Mouse (Mus musculus) gastrocnemius, postnatal 36 days (tissue): Measurements from ENCODE around the gene Zfhx3. TPM values are rescaled to one million over a fixed set of nuclear protein-coding genes. Genes with fewer than 3 reads are reported as not detected.

Source experiments
- DNase-seq, 2 experiments: peaks; one replicate each; pipeline ENCODE4 v3.0.0; 2022
- intact Hi-C: fragments of 180-260 bp; cut with DNase I; formaldehyde crosslinking; loops from one replicate; pipeline ENCODE4 v1.15.1; 2025
- microRNA-seq, 2 experiments: library from miRNA; unstranded; fragments of <30 nt; microRNA quantifications; one replicate each; pipeline ENCODE4 v1.2.0; 2021
- total RNA-seq, 2 experiments: library from RNA; stranded (reverse); gene quantifications; 2 replicates each; pipeline ENCODE4 v1.2.3; 2021

Zfhx3 gene
- total RNA-seq, 2 experiments from 2014 or later = 12.7 to 13.4 TPM

DNA sequence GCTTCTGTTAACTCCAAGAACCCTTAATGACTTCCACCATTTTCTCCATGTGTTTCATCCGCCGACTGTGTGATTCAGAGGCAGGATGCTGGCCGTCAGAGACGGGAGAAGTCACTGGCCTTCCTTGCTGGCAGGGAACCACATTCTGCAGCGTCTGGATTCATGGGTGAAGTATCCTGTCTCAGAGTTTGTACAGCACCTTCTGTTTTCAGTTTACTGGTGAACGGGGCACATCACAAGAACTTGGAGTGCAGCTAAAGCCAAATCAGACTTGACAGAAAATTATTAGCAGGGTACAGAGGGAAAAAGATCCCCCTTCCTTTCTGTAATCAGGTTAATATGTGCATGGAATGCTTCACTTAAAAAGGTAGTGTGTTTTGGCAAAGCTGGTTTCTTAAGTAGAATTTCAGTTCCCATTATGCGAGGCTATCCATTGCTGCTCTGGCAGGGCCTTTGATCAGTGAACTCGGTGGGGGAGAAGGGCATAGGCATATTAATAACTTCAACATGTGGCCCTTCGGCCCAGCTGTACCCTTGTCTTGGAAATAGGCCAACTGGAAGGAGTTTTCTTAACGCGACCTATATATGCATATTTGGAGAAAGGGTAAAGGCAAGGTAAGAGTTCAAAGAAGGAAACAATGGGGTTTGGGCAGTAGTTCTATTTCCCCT, 1035.4 kb downstream of the Zfhx3 start:
- intact Hi-C loops = no loop called here
- DNase-seq = peak in 1 of 2 experiments; percentile 35

DNA sequence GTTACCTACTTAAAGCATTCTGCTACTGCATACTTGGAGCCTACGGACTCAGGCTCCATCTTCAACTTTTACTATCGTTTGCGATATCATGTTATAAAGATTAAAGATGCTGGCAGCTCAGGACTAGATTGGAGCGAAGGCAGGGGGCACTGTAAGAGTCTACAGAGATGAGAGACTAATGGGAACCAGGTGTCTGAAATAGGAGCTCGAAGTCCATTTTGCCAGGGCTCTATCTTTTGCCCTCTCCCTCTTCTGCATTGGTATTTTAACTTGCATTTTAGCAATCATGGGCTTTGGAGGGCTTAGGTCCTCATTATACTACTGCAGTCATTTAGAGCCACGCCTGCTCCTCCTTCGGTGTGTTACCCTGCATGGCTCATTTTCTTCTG, 1035.9 kb downstream of the Zfhx3 start:
- DNase-seq = no peak
- intact Hi-C loops = no loop called here

DNA sequence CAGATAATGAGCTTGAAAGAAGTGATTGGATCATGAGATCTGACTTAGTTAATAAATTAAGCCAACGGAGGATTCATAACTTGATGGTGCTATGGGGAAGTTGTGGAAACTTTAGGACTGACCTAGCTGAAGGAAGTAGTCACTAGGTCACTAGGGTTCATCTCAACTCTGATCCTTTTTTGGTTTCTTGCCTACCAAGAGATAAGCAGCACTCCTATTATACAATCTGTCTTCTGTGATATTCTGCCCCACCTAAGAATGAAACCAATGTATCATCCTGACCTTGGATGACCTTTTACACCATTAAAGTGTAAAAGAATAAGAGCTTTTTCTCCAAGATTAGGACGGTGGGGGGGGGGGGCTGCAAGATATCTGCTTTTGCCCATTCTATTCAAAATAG, 1042.5 kb downstream of the Zfhx3 start:
- intact Hi-C loops = no loop called here
- DNase-seq = no peak

DNA sequence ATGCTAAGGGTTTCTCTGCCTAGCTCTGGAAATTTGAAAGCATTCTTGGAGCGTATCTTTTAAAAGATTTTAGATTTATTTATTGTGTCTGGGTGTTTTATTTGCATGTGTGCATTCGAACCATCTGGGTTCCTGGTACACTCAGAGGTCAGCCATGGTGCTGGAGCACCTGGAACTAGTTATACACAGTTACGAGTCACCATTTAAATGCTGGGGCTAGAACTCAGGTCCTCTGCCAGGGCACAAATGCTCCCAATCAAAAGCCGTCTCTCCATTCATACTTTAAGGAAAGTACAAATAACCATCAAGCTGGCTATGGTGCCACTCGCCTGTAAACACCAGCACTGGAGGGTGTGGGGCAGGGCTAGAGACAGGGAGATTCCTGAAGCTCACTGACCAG, 1047.4 kb downstream of the Zfhx3 start:
- no peak for DNase-seq
- intact Hi-C loops = no loop called here

DNA sequence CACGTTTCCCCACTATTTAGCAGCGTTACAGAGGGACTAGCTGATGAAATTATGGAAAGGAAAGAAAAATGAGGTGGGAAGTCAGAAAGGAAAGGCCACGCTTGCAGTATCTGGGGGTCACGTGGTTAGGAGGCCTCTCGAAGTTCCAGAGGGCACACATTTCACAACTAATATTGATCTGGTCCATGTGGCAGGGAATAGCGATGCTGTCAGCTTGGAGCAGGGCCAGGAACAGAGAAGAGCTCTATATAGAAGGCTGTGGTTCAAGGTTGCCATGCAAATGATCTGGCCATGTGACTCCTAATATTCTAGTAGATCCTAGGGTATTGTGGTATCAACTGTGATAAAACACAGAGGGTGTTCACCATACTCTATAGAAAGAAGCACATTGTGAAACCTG, 1048.1 kb downstream of the Zfhx3 start:
- intact Hi-C loops = no loop called here
- DNase-seq = no peak

DNA sequence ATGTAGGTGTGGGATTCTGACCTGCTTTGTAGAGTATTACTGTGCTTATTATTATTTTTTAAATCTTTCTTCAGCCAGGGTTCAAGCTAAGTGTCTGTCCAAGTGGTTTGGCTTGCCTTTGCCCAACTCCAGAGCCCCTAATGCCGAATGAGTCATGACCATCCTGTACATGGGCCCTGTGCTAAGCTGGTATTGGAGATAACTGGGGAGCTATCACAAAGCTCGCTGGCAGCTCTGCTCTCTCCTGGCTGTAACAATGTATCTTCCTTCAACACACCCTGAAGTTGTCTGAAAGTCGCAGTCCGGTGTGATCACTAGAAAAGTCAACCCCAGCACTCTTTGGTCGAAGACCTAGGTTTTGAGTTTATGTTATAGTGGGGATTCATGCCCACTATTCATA, 1049.0 kb downstream of the Zfhx3 start:
- DNase-seq = no peak
- intact Hi-C loops = no loop called here

- intact Hi-C loops = no loop called here
- DNase-seq = no peak
Measured at GRCm38 (mm10) chr8:108993718-108994117, 1051.3 kb downstream of the Zfhx3 start.

GRCm38 (mm10) chr8:108994187-108994586, 1051.7 kb downstream of the Zfhx3 start:
- intact Hi-C loops = no loop called here
- DNase-seq = no peak

- intact Hi-C loops = no loop called here
- DNase-seq = no peak
Measured at GRCm38 (mm10) chr8:108994880-108995279, 1052.4 kb downstream of the Zfhx3 start.

GRCm38 (mm10) chr8:108997334-108997733, 1054.9 kb downstream of the Zfhx3 start:
- DNase-seq = no peak
- intact Hi-C loops = no loop called here

GRCm38 (mm10) chr8:108999297-109000249, 1057.1 kb downstream of the Zfhx3 start:
- DNase-seq = no peak
- intact Hi-C loops = no loop called here

DNA sequence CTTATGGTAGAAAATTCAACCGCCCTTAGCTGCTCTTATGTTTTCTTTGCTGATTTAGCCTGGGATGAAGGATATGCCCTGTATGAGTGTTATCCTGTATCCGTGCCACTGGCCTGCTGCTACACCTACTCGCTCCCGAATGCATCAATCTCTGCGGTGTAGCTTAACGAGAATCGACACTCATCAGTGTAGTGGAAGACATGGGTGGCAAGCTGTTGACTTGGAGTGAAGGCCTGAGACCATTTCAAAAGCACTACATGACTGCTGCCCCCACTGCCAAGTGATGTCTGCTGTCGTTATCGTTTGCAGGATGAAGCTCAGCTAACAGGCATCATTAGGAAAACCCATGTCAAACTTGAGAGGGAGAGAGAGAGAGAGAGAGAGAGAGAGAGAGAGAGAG, 1058.6 kb downstream of the Zfhx3 start:
- DNase-seq = no peak
- intact Hi-C loops = no loop called here

DNA sequence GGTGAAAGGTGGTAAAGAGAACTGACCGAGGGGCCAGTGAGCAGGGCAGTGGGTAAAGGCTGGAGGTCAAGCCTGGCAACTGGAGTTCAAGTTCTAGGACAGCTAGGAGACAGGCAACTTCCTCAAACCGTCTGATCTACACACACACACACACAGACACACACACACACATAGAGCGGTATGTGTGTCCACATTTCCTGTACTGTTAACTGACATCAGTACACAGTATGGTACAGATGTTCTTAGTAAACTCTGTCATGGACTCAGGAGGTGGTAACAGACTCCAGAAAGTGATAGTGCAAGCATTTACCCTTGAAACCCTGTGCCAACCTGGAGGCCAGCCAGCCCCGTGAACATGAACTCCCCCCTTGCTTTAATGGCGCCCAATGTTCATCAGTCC, 1059.5 kb downstream of the Zfhx3 start:
- DNase-seq = no peak
- intact Hi-C loops = no loop called here

DNA sequence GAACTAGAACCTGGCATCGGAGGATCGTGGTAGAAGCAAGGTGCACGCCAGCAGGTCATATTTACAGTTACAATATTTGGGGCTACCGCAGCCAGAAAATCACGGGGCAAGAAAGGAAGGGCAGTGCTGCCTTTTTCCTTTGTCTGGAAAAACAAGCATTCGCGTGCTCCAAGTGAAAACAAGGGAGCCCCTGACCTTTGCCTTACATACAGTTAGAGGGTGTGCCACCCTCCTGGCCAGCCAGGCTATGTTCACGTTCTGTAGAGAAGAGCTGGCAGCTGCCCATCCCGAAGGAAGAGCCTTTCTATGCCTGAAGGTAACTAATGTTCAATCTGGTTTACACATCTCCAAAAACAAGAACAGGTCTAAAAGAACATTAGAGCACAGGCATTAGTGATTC, 1064.5 kb downstream of the Zfhx3 start:
- intact Hi-C loops = no loop called here
- no peak for DNase-seq

Small RNA genes lying within 50 kb of the gene (microRNA-seq; reads per million reads assigned to microRNA genes)
- gene Mir3108 = 0 to 0.36 reads per million in 2 experiments
